Mouse (Mus musculus): ENCODE data around the gene Gm42791.

Gene Gm42791

DNA sequence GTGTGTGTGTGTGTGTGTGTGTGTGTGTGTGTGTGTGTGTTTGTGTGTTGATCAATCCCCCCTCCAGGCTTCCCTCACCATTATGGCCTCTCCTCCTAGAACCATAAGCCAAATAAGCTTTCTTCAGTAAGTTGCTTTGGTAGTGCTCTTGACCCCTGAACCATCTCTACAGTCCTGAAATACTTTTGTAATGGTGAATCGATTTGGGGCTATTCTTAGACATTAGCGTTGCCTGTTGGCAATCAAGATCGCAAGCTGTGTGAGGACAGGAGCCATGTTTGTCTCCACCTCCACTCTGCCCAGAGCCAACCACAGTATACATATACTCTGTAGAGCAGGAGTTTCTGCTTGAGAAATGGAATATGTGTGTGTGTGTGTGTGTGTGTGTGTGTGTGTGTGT lies 14.2 kb upstream of the Gm42791 start:
- no peak for DNase-seq (ENCODE audit: low spot score in 2 of 2)

DNA sequence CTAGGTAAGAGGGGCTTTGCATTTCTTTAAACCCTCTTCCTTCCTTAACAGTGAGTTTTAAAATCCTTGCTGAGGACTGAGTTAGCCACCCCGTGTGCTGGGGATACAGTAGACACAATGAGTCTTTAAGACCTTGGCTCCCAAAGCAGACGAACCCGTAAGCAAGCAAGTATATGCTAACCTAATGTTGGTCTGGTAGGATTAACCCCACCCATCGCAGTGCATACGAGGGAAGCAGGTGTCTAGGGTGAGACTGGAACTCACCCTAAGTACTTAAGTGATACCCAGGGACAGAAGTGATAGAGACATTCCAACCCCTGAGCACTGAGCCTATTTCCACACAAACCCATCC lies 12.3 kb upstream of the Gm42791 start:
- no peak for DNase-seq (ENCODE audit: low spot score in 2 of 2)

GRCm38 (mm10) chr5:149006362-149007294 lies 11.7 kb upstream of the Gm42791 start:
- DNase-seq (ENCODE audit: low spot score in 2 of 2) = peak; percentile 100

GRCm38 (mm10) chr5:149005701-149006361 lies 10.9 kb upstream of the Gm42791 start:
- DNase-seq (ENCODE audit: low spot score in 2 of 2) = no peak

GRCm38 (mm10) chr5:149005083-149005482 lies 10.1 kb upstream of the Gm42791 start:
- no peak for DNase-seq (ENCODE audit: low spot score in 2 of 2)

GRCm38 (mm10) chr5:149003137-149003536 lies 8.2 kb upstream of the Gm42791 start:
- DNase-seq (ENCODE audit: low spot score in 2 of 2) = no peak

DNA sequence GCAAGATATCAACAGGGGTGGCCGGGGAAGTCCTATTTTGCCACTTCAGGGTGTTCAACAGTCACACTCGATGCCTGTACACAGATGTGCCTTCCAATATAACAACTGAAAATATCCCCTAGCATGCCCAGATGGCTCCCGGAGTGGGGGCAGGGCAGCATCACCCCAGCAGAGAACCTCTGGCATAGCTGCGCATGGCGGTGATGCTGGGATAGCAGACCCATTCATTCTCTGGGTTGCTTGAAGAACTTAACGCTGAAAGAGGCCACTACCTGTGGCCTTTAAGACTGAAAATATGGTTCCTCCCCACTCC lies 7.8 kb upstream of the Gm42791 start:
- DNase-seq (ENCODE audit: low spot score in 2 of 2) = no peak

DNA sequence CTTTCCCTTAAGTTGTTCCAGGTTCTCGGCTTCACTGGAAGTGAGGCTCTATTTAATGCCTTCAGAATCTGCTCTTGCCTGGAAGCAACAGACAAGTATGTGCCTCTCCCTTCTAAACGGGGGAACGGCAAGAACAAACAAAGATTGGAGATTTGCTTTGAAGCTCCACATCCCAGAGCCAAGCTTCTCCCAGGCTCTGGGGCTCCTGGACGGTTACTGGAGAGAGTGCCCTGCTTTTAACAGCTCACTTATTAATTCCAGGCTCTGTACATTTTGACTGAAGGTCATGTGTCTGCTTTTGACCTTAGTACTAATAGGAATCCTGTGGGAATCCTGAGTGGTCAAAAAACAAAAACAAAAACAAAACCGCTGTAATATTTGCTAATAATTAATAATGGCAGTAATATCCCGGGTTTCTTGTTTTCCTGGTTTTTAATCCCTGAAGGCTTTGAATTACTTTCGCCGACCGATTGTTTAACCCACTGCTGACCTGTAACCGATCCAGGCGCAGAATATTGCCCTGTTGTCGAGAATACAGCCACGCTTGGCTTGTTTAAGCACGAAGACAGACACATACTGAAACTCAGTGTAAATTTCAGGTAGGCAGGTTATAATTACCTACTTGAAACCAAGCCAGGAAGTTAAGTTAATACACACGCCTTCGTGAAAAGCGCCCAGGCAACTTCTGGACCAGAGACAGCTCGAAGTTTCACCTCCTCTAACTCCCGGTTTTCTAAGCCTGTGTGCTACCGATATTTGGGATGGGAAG lies 7.3 kb upstream of the Gm42791 start:
- no peak for DNase-seq (ENCODE audit: low spot score in 2 of 2)

DNA sequence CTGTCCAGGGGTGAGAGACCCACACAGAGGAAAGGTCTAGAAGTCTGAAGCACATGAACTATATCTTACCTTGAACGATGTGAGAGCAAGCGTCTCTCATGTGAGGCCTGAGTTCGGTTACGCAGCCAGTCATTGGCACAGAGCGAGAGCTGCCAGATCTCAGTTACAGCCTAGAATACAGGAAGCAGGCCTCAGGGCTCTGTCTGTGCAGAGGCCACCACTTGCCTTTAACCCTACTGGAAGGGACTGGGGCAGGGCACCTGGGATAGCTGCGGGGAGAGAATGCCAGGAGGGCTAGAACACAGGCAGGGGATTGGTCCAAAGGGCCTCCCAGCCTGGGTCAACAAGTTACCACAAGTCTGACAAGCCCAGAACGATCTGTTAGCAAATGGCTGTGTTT lies 4.9 kb upstream of the Gm42791 start:
- peak in 1 of 2 experiments; percentile 59 for DNase-seq (ENCODE audit: low spot score in 2 of 2)

GRCm38 (mm10) chr5:148998512-148998911 lies 3.6 kb upstream of the Gm42791 start:
- DNase-seq (ENCODE audit: low spot score in 2 of 2) = no peak

DNA sequence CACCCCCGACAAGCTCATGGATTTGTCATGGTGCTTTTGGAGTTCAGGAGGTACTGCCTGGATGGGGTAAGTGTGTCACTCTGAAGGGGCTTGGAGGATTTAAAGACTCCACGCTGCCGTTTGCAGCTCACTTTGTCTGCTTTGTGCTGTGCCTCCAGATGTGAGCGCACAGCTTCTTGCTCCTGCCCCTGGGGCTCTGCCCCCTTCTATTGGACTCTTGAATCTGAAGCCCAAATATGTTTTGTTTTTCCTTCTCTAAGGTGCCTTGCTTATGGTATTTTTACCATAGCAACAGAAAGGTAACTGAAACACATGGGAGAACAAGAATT lies 1.7 kb upstream of the Gm42791 start:
- no peak for DNase-seq (ENCODE audit: low spot score in 2 of 2)

DNA sequence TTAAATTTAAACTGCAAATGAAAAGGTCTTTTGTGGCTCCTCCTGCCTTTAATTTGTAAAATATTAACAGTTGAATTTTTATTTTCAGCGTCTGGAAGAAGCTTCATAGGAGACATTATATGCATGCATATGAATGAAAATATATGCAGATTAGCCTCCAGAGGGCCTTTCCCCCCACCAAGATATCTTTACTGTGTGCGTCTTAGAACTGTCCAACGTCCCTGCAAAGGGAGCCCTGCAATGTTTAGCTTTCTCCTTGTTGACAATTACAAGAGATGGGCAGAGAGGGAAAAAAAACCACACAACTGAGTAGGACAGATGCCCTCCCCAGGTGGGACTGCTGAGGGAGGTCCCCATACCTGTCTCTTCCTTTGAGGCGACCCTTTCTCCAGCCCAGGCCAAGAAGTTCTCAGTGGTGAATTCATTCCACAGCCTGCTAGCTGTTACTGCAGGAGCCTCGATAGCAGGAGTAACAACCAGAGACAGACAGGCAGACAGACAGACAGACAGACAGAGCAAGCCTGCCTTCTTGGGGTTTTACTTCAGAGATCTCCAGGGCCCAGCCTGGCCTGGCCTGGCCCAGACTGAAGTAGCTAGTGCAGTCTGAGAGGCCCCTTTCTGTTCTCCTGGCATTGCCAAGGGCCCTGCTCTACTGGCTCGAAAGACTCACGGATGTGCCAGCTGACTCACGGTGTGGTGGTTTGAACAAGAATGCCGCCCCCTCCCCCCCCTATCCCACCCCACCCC lies 1.2 kb upstream of the Gm42791 start:
- no peak for DNase-seq (ENCODE audit: low spot score in 2 of 2)

- no peak for DNase-seq (ENCODE audit: low spot score in 2 of 2)
These were observed 639 bp downstream of the Gm42791 start for GRCm38 (mm10) chr5:148994311-148994705.

DNA sequence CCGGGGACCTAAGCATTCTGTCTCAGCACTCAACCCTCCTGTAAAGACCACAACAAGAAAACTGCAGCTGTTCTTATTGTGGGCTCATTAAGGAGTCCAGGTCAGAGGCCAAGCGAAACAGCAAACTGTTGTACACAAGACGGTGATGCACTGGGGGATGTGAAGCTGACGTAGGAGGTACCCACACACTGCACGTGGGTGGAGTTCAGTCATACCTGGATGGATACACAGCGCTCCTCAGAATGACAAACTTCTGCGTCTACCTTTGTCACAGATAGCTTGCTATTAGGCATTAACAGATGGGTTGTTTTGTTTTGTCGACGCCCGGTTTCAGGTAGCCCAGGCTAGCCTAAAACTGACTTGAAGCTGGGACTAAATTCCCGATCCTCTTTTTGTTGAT lies 2.3 kb downstream of the Gm42791 start:
- DNase-seq (ENCODE audit: low spot score in 2 of 2) = no peak

- no peak for DNase-seq (ENCODE audit: low spot score in 2 of 2)
These were observed 4.0 kb downstream of the Gm42791 start for GRCm38 (mm10) chr5:148990891-148991311.

- DNase-seq (ENCODE audit: low spot score in 2 of 2) = no peak
These were observed 5.5 kb downstream of the Gm42791 start for GRCm38 (mm10) chr5:148989480-148989879.

GRCm38 (mm10) chr5:148984961-148985360 lies 10.0 kb downstream of the Gm42791 start:
- DNase-seq (ENCODE audit: low spot score in 2 of 2) = no peak

DNA sequence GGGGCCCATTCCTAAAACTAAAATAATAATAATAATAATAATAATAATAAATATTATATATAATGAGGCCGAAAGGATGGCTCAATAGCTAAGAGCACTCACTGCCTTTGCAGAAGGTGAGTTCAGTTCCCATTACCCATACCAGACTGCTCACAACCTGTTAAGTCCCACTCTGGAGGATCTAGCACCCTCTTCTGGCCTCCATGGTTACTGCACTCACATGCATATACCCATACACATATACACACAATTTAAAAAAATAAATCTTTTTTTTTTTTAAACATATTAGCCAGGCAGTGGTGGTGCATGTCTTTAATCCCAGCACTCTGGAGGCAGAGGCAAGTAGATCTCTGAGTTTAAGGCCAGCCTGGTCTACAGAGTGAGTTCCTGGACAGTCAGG lies 11.3 kb downstream of the Gm42791 start:
- DNase-seq (ENCODE audit: low spot score in 2 of 2) = no peak

DNA sequence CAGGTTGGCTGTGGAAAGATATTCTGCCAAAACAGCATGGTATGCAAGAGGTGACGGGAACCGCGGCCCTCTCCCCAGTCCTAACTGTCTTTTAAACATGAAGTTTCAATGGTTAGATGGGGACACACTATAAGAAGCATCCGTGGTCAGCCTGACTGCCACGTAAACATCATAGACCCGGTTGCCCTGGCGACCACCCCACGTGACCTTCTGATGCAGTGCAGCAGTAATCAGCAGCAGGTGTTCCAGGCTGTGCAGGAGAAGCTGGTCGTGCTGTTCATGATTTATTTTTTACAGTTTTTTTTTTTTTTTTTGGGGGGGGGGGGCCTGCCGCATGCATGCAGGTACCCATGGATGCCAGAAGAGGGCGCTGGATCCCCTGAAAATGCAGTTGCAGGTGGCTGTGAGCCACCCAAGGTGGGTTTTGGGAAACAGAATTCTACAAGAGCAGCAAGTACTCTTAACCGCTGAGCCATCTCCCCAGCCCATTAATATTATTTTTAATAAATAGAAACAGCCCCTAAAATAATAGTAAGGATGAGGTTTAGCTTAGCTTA lies 11.8 kb downstream of the Gm42791 start:
- DNase-seq (ENCODE audit: low spot score in 2 of 2) = no peak

DNA sequence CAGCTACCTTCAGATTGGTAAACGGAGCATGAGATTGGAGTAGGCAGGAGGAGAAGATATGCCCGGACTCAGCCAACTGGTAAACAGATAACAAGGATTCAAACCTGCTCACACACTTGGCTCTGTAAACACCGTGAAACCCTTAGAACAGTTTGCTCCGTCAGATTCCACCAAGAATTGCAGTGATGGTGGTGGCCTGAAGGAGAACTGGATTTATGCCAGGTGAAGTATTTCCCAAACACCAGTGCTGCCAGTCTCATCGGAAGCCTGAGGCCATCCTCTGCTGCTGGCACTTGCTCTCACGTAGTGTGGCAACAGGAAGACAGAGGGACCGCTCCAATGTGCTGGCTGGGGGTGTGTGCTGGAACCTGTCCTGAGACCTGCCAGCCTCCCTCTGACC lies 12.6 kb downstream of the Gm42791 start:
- no peak for DNase-seq (ENCODE audit: low spot score in 2 of 2)

- no peak for DNase-seq (ENCODE audit: low spot score in 2 of 2)
These were observed 14.3 kb downstream of the Gm42791 start for GRCm38 (mm10) chr5:148980607-148981006.

All from urinary bladder, postnatal 36 days (tissue).